Mouse (Mus musculus): ENCODE data around the gene Ush1c.
"Not testable (repeated sequence)": the region's sequence is repeated elsewhere in the genome, so short reads cannot be mapped to it uniquely, and the experiment has no call there.

Gene Ush1c

GRCm38 (mm10) chr7:46204775-46205174 lies 33.5 kb downstream of the Ush1c start:
- DNase-seq (ENCODE audit: low spot score in 2 of 2) = no peak

- peak in 1 of 2 experiments; percentile 39 for DNase-seq (ENCODE audit: low spot score in 2 of 2)
Measured at GRCm38 (mm10) chr7:46204046-46204471, 34.2 kb downstream of the Ush1c start.

DNA sequence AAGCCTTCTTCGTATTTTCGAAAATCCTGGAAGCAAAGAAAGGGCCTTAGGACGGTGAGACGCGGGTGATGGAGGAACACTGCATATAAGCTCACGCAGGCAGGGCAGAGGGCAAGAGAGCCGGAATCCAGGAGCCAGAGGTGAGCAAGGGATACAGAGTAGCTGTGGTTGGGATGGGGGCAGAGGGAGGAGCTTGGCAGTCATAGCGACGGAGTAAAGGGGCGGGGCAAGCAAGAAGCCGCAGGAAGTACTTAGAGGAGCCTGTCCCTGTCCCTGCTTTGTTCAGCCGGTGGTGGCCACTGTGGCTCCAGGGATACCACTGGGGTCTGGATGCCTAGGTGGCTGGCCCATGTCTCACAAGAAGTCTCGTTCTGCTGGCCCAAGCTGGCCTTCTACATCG lies 36.7 kb downstream of the Ush1c start:
- no peak for DNase-seq (ENCODE audit: low spot score in 2 of 2)

DNA sequence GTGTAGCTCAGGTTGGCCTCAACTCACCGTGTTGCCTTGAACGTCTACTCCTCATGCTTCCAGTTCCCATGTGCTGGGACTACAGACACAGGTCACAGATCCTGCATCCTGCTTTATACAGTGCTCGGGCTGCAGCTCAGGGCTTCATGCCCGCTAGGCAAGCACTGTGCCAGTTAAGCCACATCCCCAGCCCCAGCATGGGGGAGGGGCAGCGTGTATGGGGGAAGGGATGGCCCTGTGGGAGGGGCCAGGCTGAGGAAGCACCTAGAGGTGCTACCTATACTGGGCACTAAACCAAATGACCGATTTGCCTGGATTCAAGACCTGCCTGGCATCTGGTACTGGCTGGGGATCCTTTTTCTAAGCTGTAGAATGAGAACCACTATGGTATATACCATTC lies 38.3 kb downstream of the Ush1c start:
- DNase-seq (ENCODE audit: low spot score in 2 of 2) = no peak

DNA sequence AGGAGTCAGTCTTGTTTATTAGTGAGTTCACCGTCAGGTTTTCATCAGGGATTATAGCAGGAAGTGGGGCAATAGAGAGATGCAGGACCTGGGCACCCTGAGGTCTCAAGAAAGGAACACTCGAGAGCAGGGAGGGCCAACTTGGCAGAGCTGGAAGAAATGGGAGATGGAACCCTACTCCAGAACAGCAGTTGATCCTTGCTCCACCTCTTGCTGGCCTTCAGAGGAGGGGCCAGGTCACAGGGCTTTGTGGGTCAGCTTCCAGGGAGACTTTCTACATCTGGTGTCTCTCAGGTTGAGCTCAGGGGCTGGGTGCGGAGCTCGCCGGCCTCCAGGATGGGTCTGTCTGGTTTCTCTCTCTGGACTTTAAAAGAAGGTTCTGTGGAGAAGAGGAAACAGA lies 42.9 kb downstream of the Ush1c start:
- DNase-seq (ENCODE audit: low spot score in 2 of 2) = no peak

DNA sequence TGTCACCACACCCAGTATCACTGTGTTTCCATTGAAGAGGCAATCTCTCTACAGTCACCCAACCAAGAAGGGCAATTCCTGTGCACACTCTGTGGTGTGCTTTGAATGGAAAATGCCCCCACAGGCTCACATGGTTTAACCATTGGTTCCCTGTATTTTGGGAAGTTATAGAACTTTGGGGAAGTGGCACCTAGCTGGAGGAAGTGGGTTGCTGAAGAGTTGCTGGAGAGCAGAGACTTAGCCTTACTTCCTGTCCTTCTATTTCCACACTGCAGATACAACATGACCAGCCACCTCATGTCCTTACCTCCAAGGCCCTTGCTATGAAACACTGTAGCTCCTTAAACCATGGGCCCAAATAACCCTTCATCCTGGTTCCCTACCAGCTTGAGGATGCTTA lies 54.1 kb downstream of the Ush1c start:
- no peak for DNase-seq (ENCODE audit: low spot score in 2 of 2)

GRCm38 (mm10) chr7:46181590-46181989 lies 56.7 kb downstream of the Ush1c start:
- peak in 1 of 2 experiments; percentile 9 for DNase-seq (ENCODE audit: low spot score in 2 of 2)

- no peak for DNase-seq (ENCODE audit: low spot score in 2 of 2)
Measured at GRCm38 (mm10) chr7:46179431-46180275, 58.6 kb downstream of the Ush1c start, which contains the start of gene Abcc8. Gene Abcc8 (minus strand): TSS chr7:46180033.

GRCm38 (mm10) chr7:46168980-46169379 lies 69.3 kb downstream of the Ush1c start:
- not testable (repeated sequence) for DNase-seq (ENCODE audit: low spot score in 2 of 2)

- no peak for DNase-seq (ENCODE audit: low spot score in 2 of 2)
Measured at GRCm38 (mm10) chr7:46168402-46168801, 69.9 kb downstream of the Ush1c start.

GRCm38 (mm10) chr7:46167901-46168300 lies 70.4 kb downstream of the Ush1c start:
- DNase-seq (ENCODE audit: low spot score in 2 of 2) = no peak

- DNase-seq (ENCODE audit: low spot score in 2 of 2) = no peak
Measured at GRCm38 (mm10) chr7:46165876-46166275, 72.4 kb downstream of the Ush1c start.

DNA sequence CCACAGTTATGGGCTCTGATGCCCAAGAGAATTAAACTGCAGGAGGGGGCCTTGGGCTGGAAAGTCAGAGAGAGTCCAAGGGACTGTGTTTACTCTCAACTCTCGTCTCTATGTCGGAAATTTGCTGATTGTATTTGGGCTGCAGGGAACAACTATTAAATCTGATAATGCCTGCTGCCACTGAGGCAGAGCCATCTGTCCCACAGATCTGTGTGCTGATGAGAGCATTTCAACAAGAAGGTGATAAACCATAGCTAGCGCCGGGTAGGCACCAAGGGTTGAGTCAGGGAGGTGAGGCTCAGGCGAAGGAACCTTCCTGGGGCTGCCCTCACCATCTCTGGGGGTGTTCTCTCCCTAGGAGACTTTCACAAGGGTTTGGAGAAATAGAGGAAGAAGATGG lies 75.6 kb downstream of the Ush1c start:
- DNase-seq (ENCODE audit: low spot score in 2 of 2) = no peak

- DNase-seq (ENCODE audit: low spot score in 2 of 2) = no peak
Measured at GRCm38 (mm10) chr7:46162132-46162727, 76.1 kb downstream of the Ush1c start.

GRCm38 (mm10) chr7:46161615-46162014 lies 76.7 kb downstream of the Ush1c start:
- DNase-seq (ENCODE audit: low spot score in 2 of 2) = no peak

DNA sequence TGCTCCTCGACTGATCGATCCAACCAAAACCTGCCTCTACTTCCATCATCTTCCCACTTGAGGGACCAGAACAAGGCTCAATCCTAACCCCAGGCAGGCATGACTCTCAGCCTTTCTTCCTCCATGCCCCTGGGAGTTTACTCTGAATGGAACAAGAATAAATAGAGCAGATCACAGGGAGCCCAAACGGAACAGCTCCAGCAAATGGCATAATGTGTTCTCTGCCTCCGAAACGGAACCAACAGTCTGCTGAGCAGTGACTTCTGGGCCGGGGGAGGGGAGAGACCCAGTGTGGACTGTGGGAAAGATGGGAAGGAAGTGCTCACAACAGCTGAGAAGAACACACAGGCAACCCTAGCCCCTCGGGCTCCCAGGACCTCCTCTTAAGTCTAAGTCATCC lies 80.6 kb downstream of the Ush1c start:
- no peak for DNase-seq (ENCODE audit: low spot score in 2 of 2)

- DNase-seq (ENCODE audit: low spot score in 2 of 2) = no peak
Measured at GRCm38 (mm10) chr7:46154498-46155488, 83.5 kb downstream of the Ush1c start.

DNA sequence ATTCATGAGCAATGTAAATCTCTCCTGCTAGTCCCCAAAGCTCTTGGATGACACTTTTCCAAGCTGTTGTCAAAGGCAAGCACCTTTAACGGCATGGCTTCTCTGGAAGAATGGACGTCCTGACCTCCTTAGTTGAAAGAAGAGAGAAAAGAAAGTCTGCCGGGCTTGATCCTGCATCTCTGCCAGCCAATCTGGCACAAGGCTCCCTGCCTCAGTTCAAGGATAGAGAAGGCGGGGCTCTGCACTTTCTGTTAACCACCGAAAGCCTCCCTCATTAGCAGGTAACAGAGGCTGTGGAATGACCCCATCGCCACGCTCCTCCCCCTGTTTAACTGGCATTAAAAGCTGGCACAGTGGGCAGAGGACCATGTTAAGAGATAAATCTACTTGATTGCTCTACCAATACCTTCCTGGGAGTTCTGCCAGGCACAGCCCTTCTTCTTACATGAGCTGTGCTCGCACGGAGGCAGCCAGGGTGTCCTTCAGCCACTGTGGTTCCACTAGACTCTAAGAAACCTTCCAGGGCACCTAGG lies 85.4 kb downstream of the Ush1c start:
- DNase-seq (ENCODE audit: low spot score in 2 of 2) = no peak

- no peak for DNase-seq (ENCODE audit: low spot score in 2 of 2)
Measured at GRCm38 (mm10) chr7:46147417-46147816, 90.9 kb downstream of the Ush1c start.

GRCm38 (mm10) chr7:46146675-46147308 lies 91.5 kb downstream of the Ush1c start:
- no peak for DNase-seq (ENCODE audit: low spot score in 2 of 2)
